Mouse (Mus musculus): ENCODE measurements around the gene Cma1. TPM values are rescaled to one million over a fixed set of nuclear protein-coding genes. Genes with fewer than 3 reads are reported as not detected.
A peak's percentile ranks its signal among the peaks of the same experiment; 100 is the strongest.
"Not testable (repeated sequence)": the region's sequence is repeated elsewhere in the genome, so short reads cannot be mapped to it uniquely, and the experiment has no call there.

The Cma1 gene
- total RNA-seq (2021) = 0.49 and 1.2 TPM in 2 replicates
- long read RNA-seq = 0 reads

DNA sequence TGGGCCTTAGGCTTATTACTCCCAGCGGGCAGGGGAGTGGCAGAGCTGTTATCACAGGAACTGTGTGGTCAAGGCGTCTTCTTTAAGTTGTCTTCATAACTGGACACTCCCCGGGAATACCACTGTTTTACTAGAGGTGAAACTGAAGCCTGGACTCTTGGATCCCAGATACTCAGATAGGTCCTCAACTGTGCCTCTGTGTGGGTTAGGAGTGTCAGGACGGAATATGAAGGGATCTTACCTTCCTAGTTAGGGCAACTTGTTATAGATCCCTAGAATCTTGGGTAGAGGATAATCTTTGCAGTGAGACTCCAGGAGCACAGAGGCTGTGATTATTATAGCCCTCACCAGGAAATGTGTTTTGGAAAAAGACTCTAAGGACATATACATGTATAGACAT is at the start of gene Cma1:
Gene Cma1 (minus strand): TSS at position 101 of the 400 bp plus-strand sequence.
- no peak for DNase-seq

DNA sequence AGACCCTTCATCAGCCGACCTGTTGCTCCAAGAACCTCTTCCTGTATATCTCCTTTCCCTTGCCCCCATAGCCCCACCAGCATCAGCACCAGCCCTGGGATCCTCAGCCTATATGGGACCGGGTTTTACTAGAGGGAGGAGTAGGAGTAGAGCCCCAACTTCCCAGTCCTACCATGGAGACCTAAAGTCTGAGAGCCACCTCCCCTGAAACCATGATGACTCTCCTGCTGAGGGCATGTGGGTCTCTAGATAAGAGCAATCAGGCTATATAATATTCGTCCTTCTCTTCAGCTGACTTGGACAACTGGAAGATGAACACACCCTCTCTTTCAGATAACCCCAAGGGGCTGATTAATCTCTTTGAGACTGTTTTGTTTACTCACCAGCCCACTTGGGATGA is 43.0 kb upstream of the Cma1 start:
- DNase-seq = not testable (repeated sequence)

DNA sequence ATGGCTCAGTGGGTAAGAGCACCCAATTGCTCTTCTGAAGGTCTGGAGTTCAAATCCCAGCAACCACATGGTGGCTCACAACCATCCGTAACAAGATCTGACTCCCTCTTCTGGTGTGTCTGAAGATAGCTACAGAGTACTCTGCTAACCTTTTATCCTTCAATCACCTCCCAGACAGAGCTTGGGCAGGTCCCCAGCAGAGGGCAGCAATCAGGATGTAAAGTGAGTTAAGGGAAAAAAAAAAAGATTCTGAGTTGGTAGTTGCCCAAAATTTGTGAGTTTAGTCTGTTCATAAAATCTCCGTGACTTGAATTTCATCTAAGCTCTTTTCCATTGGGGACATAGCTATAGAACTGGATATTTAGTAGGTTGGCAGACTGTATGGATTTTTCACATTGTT is 19.4 kb upstream of the Cma1 start:
- not testable (repeated sequence) for DNase-seq

DNA sequence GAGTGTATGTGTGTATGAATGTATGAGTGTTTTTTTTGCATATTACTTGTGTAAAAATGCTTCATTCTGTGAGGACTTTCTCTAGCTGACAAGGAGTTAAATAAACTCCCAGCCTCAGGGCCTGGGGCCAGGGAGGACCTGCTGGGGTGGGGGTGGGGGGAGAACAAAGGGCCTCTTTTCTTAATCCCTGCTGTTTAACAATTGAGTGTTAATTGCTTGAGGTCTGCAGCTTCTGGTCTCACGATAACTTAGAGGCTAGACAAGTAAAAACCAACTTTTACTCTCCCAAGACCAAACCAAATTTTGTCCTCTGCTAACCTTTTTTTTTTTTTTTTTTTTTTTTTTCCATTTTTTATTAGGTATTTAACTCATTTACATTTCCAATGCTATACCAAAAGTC is 18.8 kb upstream of the Cma1 start:
- DNase-seq = no peak

DNA sequence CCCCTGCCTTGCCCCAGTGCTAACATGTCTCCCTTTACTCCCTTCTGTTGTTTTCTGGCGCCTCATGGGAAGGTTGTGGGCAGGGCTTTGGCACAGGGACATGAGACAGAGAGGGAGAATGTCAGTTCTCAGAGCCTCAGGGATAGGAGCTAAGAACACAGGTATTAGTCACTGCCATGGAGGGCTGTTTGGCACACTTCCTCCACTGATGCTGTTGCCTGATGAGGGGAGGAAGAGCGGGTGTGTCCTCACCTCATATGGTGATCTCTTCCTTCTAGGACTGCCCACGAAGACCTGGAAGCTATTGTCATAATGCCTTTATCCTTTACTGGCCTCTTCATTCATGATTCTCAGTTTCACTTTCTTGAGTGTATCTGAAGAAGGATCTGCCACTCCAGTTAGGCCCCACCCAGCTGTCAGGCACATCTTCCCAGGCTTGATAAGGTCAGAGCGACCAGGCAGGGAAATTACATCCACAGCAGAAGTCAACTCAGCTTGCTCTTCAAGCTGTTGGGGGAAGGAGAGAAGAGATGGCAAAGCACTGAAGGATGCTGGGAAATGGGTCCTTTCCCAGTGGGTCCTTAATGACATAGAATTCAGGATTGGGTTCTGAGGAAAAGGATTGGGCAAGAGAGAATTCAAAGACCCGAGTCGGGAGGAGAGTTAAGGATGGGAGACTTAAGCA is 6.0 kb upstream of the Cma1 start, which contains the start of gene Cma2:
Gene Cma2 (plus strand): TSS at position 635 of the 685 bp plus-strand sequence.
- DNase-seq = no peak

DNA sequence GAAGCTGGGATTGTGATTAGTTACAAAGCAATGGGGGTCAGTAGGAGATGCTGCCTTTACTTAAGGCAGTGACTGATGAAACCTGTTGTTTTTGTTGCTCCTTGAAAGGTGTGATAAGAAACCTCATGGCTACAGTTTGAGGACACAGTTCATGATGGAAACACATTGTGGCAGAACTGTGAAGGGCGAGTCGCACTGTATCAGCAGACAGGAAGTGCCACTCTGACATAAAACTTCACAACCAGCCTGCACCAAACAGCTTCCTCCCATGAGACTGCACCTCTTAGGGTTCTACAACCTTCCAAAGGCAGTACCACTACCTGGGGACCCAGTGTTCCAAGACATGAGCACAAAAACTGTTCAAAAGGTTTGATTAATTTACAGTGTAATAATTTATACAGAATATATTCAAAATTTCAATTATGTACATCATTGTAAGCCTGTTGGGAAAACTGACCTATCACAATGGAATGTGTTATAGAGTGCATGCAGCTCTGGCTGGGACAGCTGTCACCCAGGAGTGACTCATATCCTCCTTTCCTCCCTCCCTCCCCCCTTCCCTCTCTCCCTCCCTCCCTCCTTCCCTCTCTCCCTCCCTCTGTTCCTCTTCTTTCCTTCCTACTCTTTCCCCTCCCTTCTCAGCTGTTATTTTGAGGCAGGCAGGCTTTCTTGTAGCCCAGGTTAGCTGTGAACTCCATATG is 1.9 kb upstream of the Cma1 start:
- DNase-seq = no peak

DNA sequence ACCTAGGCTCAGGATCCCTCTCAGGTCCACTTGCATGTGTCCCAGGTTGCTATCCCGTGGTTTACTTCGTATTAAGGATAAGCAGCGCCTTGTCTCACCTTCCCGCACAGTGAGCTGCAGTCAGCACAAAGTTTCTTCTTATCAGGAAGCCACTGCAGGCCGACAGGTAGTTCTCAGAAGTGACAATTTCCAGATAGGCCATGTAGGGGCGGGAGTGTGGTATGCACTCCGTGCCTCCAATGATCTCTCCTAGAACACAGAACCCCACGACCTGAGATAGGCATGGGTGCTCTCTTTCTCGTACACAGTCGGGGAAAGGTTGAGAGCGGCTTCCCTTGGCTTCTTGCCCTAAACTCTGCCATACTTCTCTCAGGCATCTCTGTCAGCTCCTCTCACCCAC is 874 bp downstream of the Cma1 start:
- no peak for DNase-seq

DNA sequence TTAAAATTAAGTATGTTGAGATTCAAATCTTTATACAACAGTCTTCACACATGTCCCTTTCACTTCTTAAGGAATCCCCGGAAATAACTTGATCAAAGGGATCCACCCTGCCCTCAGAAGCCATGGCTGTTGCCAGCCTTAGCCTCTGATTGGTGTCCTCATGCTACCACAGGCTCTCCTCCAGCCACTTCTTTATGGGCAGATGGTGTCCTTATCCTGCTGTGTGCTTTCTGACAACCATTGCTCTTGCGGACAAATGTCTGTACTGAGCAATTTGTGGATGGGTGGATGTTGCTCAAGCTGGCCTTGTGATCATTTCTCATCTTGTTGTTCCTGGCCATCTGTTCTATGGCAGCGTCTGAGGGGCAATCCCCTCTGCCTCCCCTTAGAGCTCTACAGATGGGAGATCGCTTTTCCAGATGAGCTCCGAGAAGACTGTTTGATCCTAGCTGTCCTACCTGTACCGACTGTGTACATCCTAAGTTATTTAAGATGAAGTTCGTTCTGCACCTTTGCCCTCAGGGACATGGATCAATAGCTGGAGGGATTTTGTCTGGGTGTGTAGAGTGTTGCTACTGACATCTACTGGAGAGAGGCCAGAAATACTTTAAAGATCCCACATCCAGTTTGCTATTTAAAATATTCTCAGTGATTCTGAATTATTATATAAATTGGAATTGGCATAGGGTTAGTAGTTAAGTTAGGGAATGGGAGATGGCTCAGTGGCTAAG is 4.2 kb downstream of the Cma1 start:
- no peak for DNase-seq

DNA sequence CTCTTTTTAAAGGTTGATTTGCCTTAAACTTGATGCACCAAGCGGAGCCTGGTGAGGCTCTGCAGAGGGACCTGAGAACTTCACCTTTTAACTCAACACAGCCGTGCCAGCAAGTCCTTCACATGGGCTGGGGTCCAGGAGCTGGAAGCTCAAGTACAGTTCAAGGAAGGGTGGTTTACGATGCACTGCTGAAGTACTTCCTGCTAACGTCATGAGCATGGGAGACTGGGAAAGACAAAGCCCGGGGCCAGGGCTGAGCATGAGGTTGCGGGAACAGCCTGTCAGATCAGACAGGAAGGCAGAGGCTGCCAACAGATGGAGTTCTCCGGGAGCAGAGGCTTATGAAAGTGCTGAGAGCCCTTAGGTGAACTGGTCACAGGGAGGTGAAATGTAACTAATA is 10.9 kb downstream of the Cma1 start:
- DNase-seq = peak; percentile 11

DNA sequence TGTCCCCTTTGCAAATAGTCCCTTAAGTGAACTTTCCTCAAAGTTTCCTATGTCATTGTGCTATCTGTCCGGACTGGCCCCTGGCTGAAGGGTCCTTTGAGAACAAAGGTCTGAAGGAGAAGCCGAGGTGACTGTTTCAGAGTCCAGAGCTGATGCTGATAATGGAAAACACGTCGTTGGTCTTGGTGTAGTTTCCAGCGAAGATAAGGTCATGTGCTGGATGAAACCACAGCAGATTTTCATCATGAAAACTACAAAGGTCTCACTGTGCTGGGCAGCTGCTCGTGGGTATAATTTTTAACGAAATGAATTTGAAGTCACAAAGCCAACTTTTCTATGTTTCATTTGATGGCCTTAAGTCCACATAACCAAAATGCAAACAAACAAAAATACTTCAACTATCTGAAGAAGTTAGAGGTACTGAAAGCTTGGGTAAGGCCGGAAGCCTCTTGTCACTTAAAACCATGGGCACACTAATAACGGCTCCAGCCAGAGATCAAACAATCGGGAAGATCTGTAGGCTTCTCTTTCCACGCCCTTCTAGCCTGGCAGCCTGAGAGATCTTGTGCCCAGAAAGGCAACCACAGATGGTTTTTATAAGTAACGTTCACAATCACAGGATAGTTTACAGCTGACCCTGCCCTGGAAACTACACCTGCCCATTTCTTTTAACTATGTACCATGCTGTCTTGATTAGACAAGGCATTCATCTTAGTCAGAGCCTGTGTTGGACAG is 15.0 kb downstream of the Cma1 start:
- DNase-seq = no peak

DNA sequence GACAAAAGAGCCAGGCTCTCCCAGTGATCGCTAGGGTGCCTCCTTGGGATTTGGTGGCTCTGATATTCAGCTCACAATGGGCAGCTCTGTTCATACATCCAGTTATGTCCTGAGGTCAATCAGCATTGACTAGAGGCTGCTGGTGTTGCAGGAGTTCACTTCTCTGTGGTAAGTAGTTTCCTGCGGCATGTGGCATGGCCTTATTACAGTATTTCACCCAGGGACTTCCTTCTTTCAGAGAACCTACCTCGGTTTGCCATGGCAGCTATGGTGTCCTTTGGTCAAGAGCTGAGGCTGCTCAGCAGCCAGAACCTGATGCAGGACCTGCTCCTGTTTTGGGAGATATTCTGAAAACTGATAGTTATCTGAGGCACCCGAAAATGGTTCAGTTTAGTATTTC is 17.6 kb downstream of the Cma1 start:
- DNase-seq = no peak

DNA sequence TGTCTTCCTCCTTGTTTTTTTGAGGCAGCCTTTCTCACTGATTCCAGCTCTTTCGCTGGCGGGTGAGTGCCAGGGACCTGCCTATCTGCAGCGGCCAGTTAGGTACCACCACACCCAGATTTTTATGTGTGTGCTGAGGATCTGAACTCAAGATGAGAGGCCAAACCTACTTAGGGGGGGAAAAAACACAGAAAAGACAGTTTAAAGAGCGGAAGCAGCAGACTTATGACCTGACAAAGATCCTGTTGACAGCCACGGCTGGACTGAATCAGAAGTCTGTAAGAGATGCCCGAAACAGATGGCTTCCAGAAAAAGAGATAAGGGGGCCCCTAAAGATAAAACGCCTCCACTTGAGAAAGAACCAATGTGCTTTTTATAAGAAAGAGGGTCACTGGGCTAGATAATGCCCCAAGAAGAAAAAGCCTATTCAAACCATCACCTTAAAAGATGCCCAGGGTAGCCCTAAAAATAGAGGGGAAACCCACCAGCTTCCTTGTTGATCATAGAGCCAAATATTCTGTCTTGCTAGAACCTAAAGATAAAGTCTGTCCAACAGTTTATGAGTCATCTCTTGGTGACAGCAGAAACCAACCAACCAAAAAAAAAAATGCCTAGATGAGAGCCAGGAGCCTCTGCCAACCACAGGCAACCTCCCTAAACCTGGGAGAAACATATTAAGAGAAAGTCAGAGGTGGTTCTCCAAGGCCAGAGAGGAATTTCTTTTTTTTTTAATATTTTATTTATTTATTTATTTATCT is 21.8 kb downstream of the Cma1 start:
- no peak for DNase-seq

DNA sequence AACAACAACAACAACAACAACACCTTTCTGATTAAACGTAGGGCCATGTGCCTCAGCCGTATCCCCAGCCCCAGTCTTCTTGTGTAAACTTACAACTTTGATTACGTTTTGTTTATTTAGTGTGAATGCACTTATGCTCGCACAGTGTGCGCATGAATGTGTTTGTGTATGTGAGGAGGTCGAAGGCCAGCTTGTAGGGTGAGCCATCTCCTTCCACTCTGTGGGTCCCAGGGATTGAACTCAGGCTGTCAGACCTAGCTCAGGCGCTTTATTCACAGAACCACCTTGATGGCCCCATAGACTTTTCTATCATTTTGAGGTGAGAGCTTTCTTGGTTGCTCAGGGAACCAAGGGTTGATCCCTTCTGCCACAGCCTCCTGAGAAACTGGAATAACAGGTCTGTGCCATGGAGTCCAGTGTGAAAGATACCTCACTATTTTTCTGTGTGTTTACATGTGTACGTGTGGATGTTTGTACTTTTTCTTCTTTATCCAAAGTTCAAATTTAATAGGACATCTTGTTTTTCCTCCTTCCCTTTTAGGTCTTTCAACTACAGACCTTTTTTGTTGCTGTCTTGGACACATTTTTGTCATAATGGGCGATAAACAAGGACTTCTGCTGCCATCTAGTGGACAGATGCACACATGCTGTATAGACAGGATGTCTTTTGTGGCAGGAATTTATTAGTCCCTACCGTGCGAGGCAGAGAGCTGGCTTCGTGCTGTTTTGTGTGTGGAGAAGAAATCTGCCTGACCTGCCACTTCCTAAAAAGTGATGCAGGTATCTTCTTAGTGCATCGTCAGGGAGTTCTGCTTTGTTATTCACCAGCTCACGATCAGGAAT is 26.0 kb downstream of the Cma1 start:
- DNase-seq = peak; percentile 52

DNA sequence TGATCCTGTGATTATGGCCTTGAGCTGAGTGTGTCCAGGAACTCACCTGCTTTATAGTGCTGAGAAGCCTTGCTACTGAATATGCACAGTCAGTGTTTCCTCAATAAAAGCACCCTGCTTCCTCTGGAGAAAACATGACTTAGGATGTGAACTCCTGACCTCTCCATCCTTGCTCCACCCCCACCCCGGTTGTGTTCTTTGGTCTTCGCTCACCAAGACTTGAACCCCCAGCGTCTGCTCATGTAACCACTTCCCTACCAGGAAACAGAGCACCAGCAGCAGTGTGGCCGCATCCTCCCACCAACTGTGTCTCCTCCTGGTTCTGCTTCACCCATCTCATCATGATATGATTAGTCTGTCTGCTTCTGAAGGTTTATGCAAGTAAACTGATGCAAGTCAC is 31.1 kb downstream of the Cma1 start:
- DNase-seq = no peak

DNA sequence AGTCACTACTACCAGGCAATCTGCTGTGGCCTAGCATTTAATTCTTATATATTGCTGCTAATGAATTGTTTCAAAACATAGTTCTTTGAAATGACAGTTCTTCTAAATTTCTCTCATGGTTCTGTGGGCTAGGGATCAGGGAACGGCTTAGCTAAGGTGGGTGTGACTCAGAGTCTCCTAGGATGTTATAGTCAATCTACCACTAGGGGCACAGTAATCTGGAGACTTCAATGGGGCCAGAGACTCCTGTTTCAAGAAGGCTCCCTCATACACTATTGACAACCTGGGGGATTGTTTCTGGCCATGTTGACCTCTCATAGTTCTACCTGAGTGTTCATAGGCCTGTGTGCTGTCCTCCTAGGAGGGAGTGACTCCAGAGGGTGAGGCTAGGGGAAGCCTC is 39.0 kb downstream of the Cma1 start:
- no peak for DNase-seq

DNA sequence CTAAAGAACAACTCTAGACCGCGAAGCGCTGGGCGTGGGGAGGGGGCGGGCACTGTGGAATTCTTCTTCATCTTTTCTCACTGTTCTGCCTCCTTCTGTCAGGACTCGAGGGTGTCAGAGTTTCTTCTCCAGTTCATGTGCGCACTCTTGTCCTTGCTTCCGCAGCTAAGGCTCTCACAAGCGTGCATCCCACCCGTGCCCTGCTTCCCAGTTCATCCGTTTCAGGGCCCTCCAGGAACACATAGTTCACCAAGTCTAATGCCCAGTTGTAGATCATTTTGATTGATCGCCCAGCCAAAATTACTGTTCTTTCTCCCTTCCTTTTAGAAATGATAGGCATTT is 44.1 kb downstream of the Cma1 start:
- no peak for DNase-seq

DNA sequence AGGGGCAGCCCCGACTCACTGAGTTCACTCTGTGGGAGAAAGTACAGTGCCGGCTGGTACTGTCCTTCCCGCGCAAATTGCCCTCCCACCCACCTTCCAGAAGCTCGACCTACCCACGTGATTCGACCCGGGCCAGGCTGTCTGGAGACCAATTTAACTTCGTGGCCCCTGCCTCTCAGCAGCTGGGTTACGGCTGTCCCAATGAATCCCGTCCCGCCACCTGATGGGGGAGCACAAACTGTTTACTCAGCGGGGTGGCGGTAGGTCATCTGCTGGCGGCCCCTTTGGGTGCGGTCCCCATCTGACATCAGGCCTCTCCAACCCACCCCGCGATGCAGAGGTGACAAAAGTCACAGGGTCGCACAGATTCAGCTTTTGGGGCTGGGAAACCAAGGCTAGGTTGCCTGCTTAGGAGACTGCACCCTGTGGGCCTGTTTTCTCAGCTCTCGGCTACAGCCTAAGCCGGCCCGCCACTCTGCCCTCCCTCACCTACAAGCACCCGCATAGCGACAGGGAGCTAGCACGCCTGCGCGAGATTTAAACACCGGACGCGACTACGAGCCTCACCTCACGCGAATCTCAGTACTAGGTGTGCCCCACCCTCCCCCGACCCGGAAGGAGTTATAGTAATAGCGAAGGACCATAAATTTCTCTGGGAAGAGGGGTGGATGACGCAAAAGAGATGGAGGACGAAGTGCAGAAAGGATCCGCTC is 44.6 kb downstream of the Cma1 start, which contains the start of gene Sdr39u1:
Gene Sdr39u1 (minus strand): TSS at position 593 of the 713 bp plus-strand sequence.
- peak; percentile 79 for DNase-seq

DNA sequence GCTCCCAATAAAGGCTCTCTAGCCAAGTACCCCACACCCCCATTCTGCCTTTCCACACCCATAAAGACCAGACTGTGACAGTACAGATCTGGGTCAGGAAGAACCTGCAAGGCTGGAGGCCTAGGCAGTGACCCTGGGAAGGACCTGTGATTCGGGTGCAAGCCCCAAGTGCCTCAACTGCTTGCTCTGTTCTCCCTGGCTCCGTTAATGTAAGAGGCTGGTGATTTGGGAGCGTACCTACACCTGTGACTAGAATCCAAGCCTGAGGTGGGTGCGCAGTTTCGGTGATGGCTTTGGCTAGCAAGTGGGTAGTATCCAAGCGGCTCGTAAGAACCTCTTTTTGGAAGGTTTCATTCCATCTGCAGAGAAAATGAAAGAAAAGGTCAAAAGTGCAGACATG is 45.5 kb downstream of the Cma1 start:
- peak; percentile 3 for DNase-seq

DNA sequence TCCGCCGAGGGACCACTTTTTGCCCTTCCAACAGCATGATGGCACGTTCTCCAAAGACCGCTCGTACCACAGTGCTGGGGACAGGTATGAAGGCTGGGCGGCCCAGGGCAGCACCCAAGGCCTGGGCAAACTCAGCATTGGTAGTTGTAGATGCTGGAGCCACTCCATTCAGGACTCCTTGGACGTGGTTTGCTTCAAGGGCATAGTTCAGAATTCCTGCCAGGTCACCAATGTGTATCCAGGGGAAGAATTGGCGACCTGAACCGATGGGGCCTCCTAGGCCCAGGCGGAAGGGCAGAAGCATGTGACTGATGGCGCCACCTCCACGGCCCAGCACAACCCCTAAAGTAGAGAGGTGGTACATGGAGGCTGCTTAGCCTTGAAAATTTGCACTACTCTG is 46.8 kb downstream of the Cma1 start:
- peak; percentile 8 for DNase-seq

Measured in adrenal gland, postnatal 25 days (tissue).